Mouse (Mus musculus): Measurements from ENCODE around the gene Arid5b.

The Arid5b gene

DNA sequence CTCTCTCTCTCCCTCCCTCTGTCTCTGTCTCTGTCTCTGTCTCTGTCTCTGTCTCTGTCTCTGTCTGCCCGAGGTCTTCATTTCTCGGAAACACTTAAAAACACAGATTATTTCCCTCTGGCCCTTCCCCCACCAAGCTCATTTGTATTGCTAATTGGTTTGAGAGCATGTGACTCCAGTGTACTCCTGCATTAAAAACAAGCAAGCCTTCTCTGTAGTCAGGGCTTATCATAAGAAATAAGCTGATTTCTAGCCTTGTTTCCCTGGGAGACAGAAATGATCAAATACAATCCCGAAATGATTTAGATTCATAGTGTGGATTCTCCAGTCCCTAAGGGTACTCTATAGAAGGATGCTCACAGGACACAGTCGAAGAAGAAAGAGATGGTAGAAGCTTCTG, 136.0 kb downstream of the Arid5b start:
- Histone ChIP-seq H3K36me3 (ENCODE audit: insufficient read depth, low read length) (no peaks in the 10 kb centered on the region), H3K4me3 (replicated peaks; ENCODE audit: low read length) (no peak overlapping the region), H3K4me1 (replicated peaks; ENCODE audit: low read depth, low read length) (peaks cover 95% of the 10 kb centered on the region), H3K27me3 (ENCODE audit: insufficient read depth, low read length) (no peaks in the 10 kb centered on the region), H3K9me3 (ENCODE audit: low read length) (no peaks in the 10 kb centered on the region)
- no peak for TF ChIP-seq NANOG (IDR thresholded peaks at IDR 0.05; ENCODE audit: borderline replicate concordance, low read length)
- no peak for TF ChIP-seq CTCF (conservative IDR thresholded peaks at IDR 0.05; ENCODE audit: low read length)
- no peak for TF ChIP-seq POU5F1 (IDR thresholded peaks at IDR 0.05; ENCODE audit: borderline replicate concordance, low read length)

GRCm38 (mm10) chr10:68141567-68141966, 137.0 kb downstream of the Arid5b start:
- Histone ChIP-seq H3K4me1 (replicated peaks; ENCODE audit: low read depth, low read length) (peaks cover 88% of the 10 kb centered on the region), H3K36me3 (ENCODE audit: insufficient read depth, low read length) (no peaks in the 10 kb centered on the region), H3K27me3 (ENCODE audit: insufficient read depth, low read length) (no peaks in the 10 kb centered on the region), H3K9me3 (ENCODE audit: low read length) (no peaks in the 10 kb centered on the region), H3K4me3 (replicated peaks; ENCODE audit: low read length) (no peak overlapping the region)
- TF ChIP-seq CTCF (conservative IDR thresholded peaks at IDR 0.05; ENCODE audit: low read length) (no peak), POU5F1 (IDR thresholded peaks at IDR 0.05; ENCODE audit: borderline replicate concordance, low read length) (no peak), NANOG (IDR thresholded peaks at IDR 0.05; ENCODE audit: borderline replicate concordance, low read length) (no peak)

DNA sequence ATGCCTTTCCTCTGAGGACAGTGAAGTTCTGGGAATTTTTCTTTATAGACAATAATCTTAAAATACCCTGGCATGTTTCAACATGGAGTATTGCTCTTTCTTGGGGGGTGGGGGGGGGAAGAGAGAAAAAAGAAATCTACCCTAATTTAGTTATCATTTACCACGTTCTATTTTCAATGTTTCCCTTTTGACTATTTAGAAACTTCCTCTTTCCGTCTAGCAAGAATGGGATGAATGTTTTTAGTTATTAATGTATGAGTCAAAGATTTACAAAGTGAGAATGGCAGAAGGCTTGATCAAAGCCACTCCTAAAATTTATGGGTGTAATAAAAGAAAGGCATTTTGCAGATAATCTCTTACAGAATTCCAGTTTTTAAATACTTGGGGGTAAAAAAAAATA, 137.7 kb downstream of the Arid5b start:
- peaks cover 81% of the 10 kb centered on the region for H3K4me1 ChIP-seq (replicated peaks; ENCODE audit: low read depth, low read length)
- H3K36me3 ChIP-seq (ENCODE audit: insufficient read depth, low read length), result no peaks in the 10 kb centered on the region
- TF ChIP-seq POU5F1 (IDR thresholded peaks at IDR 0.05; ENCODE audit: borderline replicate concordance, low read length), result no peak
- TF ChIP-seq CTCF (conservative IDR thresholded peaks at IDR 0.05; ENCODE audit: low read length), result no peak
- TF ChIP-seq NANOG (IDR thresholded peaks at IDR 0.05; ENCODE audit: borderline replicate concordance, low read length), result no peak
- H3K9me3 ChIP-seq (ENCODE audit: low read length), result no peaks in the 10 kb centered on the region
- no peaks in the 10 kb centered on the region for H3K27me3 ChIP-seq (ENCODE audit: insufficient read depth, low read length)
- H3K4me3 ChIP-seq (replicated peaks; ENCODE audit: low read length), result no peak overlapping the region

GRCm38 (mm10) chr10:68140306-68140705, 138.2 kb downstream of the Arid5b start:
- H3K4me1 ChIP-seq (replicated peaks; ENCODE audit: low read depth, low read length), result peaks cover 75% of the 10 kb centered on the region
- no peaks in the 10 kb centered on the region for H3K9me3 ChIP-seq (ENCODE audit: low read length)
- no peak for TF ChIP-seq POU5F1 (IDR thresholded peaks at IDR 0.05; ENCODE audit: borderline replicate concordance, low read length)
- no peak for TF ChIP-seq CTCF (conservative IDR thresholded peaks at IDR 0.05; ENCODE audit: low read length)
- no peak for TF ChIP-seq NANOG (IDR thresholded peaks at IDR 0.05; ENCODE audit: borderline replicate concordance, low read length)
- no peak overlapping the region for H3K4me3 ChIP-seq (replicated peaks; ENCODE audit: low read length)
- H3K36me3 ChIP-seq (ENCODE audit: insufficient read depth, low read length), result no peaks in the 10 kb centered on the region
- no peaks in the 10 kb centered on the region for H3K27me3 ChIP-seq (ENCODE audit: insufficient read depth, low read length)

DNA sequence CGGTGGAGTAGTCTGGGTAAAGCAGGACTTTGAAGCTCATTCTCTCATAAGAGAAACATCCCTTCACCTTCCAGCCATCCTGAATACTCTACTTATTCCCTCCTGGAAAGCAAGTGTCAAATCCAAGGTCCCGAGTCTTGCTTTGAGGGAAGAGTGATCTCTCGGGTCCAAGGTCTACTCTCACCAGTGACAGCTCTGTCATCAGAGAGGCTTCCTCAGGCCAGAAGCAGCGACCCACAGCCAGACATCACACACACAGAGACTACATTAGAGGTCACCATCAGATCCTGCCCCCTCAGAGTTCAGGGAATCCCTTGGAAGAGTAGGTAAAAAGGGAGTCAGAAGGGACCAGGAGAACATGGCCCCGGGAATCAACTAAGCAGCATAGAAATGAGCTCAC, 140.4 kb downstream of the Arid5b start:
- no peaks in the 10 kb centered on the region for H3K9me3 ChIP-seq (ENCODE audit: low read length)
- peaks cover 20% of the 10 kb centered on the region for H3K36me3 ChIP-seq (ENCODE audit: insufficient read depth, low read length)
- peak overlapping the region; percentile 54 for H3K4me3 ChIP-seq (replicated peaks; ENCODE audit: low read length)
- no peaks in the 10 kb centered on the region for H3K27me3 ChIP-seq (ENCODE audit: insufficient read depth, low read length)
- TF ChIP-seq POU5F1 (IDR thresholded peaks at IDR 0.05; ENCODE audit: borderline replicate concordance, low read length), result no peak
- no peak for TF ChIP-seq NANOG (IDR thresholded peaks at IDR 0.05; ENCODE audit: borderline replicate concordance, low read length)
- no peak for TF ChIP-seq CTCF (conservative IDR thresholded peaks at IDR 0.05; ENCODE audit: low read length)
- H3K4me1 ChIP-seq (replicated peaks; ENCODE audit: low read depth, low read length), result peaks cover 73% of the 10 kb centered on the region

DNA sequence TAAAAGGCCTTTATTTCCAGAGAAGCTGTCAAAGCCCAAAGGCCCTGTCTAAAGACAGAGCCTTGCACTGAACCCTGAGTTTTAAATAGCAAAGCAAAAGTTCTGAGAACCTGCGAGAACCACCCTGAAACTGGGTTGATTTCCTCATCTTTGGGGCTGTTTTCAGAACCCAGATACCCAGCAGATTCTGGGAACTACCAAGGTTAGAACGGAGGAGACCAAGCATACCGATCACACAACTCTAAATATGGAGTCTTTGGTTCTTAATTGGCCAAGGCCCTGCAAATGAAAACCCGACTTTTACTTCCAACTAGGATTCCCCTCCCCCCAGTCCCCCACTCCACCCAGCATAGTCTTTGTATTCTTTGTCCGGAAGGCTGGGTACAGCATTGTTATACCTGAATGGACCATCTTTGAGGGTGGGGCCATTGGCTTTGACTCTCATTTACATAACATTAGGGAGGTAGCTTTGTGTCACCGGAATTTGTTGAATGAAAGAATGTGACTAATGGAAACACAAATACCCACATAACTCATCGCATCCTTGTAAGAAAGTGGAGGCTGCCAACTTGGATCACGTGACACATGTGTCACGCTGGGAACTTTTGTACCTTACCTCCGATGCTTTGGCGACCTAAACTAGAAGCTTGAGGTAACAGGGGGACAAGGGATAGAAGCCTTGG, 141.2 kb downstream of the Arid5b start:
- H3K27me3 ChIP-seq (ENCODE audit: insufficient read depth, low read length), result no peaks in the 10 kb centered on the region
- H3K4me3 ChIP-seq (replicated peaks; ENCODE audit: low read length), result peak overlapping the region; percentile 90
- no peaks in the 10 kb centered on the region for H3K9me3 ChIP-seq (ENCODE audit: low read length)
- TF ChIP-seq NANOG (IDR thresholded peaks at IDR 0.05; ENCODE audit: borderline replicate concordance, low read length) (peak; percentile 70), POU5F1 (IDR thresholded peaks at IDR 0.05; ENCODE audit: borderline replicate concordance, low read length) (peak; percentile 7; the same call in 1 of the 2 replicates), CTCF (conservative IDR thresholded peaks at IDR 0.05; ENCODE audit: low read length) (no peak)
- peaks cover 28% of the 10 kb centered on the region for H3K36me3 ChIP-seq (ENCODE audit: insufficient read depth, low read length)
- peaks cover 73% of the 10 kb centered on the region for H3K4me1 ChIP-seq (replicated peaks; ENCODE audit: low read depth, low read length)

GRCm38 (mm10) chr10:68136480-68137083, 142.0 kb downstream of the Arid5b start:
- Histone ChIP-seq H3K27me3 (ENCODE audit: insufficient read depth, low read length) (no peaks in the 10 kb centered on the region), H3K36me3 (ENCODE audit: insufficient read depth, low read length) (peaks cover 35% of the 10 kb centered on the region), H3K9me3 (ENCODE audit: low read length) (no peaks in the 10 kb centered on the region), H3K4me1 (replicated peaks; ENCODE audit: low read depth, low read length) (peaks cover 73% of the 10 kb centered on the region), H3K4me3 (replicated peaks; ENCODE audit: low read length) (peak overlapping the region; percentile 90)
- TF ChIP-seq POU5F1 (IDR thresholded peaks at IDR 0.05; ENCODE audit: borderline replicate concordance, low read length), result no peak
- no peak for TF ChIP-seq CTCF (conservative IDR thresholded peaks at IDR 0.05; ENCODE audit: low read length)
- TF ChIP-seq NANOG (IDR thresholded peaks at IDR 0.05; ENCODE audit: borderline replicate concordance, low read length), result no peak

DNA sequence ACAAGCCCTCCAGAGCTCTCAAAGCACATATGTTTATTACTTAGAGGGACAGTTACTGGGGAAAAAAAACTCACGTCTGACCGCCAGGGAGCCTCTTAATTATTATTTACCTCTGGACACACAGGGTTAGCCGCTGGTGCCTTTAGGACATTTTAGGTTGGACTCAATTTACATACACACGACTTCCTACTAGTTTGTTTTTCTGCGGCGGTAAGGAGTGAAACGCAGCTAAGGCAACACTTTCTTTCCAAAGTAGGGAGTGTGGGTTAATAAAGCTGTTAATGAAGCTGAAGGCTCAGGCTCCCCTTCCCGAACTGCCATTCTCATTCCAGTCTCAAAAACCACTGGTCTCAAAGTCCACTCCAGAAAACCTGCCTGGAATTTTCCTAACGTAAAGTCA, 142.5 kb downstream of the Arid5b start:
- Histone ChIP-seq H3K9me3 (ENCODE audit: low read length) (no peaks in the 10 kb centered on the region), H3K4me1 (replicated peaks; ENCODE audit: low read depth, low read length) (peaks cover 73% of the 10 kb centered on the region), H3K27me3 (ENCODE audit: insufficient read depth, low read length) (no peaks in the 10 kb centered on the region), H3K4me3 (replicated peaks; ENCODE audit: low read length) (peak overlapping the region; percentile 90), H3K36me3 (ENCODE audit: insufficient read depth, low read length) (peaks cover 40% of the 10 kb centered on the region)
- TF ChIP-seq CTCF (conservative IDR thresholded peaks at IDR 0.05; ENCODE audit: low read length) (no peak), NANOG (IDR thresholded peaks at IDR 0.05; ENCODE audit: borderline replicate concordance, low read length) (no peak), POU5F1 (IDR thresholded peaks at IDR 0.05; ENCODE audit: borderline replicate concordance, low read length) (no peak)

Data from E14TG2a.4 (cell line).